Mouse (Mus musculus): Measurements from ENCODE around the gene Rgs5.
A peak's percentile ranks its signal among the peaks of the same experiment; 100 is the strongest.

Gene Rgs5

GRCm38 (mm10) chr1:169730599-169731100, 75.3 kb downstream of the Rgs5 start:
- no peak for DNase-seq

GRCm38 (mm10) chr1:169736139-169736538, 80.8 kb downstream of the Rgs5 start:
- peak; percentile 46 for DNase-seq

- DNase-seq, result peak; percentile 18
These were observed 81.9 kb downstream of the Rgs5 start for GRCm38 (mm10) chr1:169737231-169737630.

GRCm38 (mm10) chr1:169741147-169741546, 85.8 kb downstream of the Rgs5 start:
- no peak for DNase-seq

Data from lung, postnatal 36 days (tissue).